Mouse (Mus musculus): ENCODE data around the gene Gad2.

DNA sequence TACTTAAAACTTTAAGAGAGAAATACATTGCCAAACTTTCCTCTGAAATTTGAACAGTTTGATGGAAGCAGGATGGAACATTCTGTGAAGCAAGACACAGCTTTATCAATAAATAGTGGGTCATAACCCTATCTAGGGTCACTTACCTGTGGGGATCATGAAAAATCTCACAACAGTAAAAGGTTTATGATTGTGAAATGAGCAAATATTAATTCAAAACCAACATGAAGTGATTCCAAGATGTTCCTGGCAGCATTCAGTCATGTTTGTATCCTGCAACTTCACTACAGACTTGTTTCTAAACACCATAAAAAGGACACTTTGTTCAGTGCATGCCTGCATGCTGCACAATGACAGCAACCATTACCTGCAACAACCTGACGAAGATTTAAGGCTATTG, 41.7 kb downstream of the Gad2 start:
- TF ChIP-seq POLR2A (IDR thresholded peaks at IDR 0.05; ENCODE audit: control insufficient read depth in 1 of 2, insufficient read depth in 1 of 2, low read depth in 1 of 2, low read length in 2 of 2, poor library complexity in 1 of 2) (no peak), POLR2AphosphoS2 (IDR thresholded peaks at IDR 0.05; ENCODE audit: low read length) (no peak), RAD21 (IDR thresholded peaks at IDR 0.05; ENCODE audit: low read depth, low read length) (no peak), EP300 (IDR thresholded peaks at IDR 0.05; ENCODE audit: low read depth in 1 of 2, low read length in 2 of 2) (no peak), JUND (IDR thresholded peaks at IDR 0.05; ENCODE audit: low read depth, low read length) (no peak), CTCF (IDR thresholded peaks at IDR 0.05 in 2 of 3, conservative IDR thresholded peaks at IDR 0.05 in 1 of 3; ENCODE audit: control insufficient read depth in 1 of 3, insufficient read depth in 1 of 3, low read depth in 2 of 3, low read length in 3 of 3, poor library complexity in 1 of 3, severe bottlenecking in 1 of 3) (no peak), POLR2AphosphoS5 (IDR thresholded peaks at IDR 0.05; ENCODE audit: borderline replicate concordance, low read depth, low read length) (no peak), HCFC1 (IDR thresholded peaks at IDR 0.05; ENCODE audit: low read depth, low read length) (no peak), GABPA (IDR thresholded peaks at IDR 0.05; ENCODE audit: low read depth, low read length) (no peak), MYC (IDR thresholded peaks at IDR 0.05; ENCODE audit: low read depth, low read length) (no peak), MAFK (IDR thresholded peaks at IDR 0.05; ENCODE audit: borderline replicate concordance, low read depth, low read length) (no peak)
